Mouse (Mus musculus): ENCODE measurements around the gene Slc6a3. TPM values are rescaled to one million over a fixed set of nuclear protein-coding genes. Genes with fewer than 3 reads are reported as not detected.

Slc6a3 gene
- polyA plus RNA-seq, 1 experiment from 2014 or later, result 0.17 TPM

DNA sequence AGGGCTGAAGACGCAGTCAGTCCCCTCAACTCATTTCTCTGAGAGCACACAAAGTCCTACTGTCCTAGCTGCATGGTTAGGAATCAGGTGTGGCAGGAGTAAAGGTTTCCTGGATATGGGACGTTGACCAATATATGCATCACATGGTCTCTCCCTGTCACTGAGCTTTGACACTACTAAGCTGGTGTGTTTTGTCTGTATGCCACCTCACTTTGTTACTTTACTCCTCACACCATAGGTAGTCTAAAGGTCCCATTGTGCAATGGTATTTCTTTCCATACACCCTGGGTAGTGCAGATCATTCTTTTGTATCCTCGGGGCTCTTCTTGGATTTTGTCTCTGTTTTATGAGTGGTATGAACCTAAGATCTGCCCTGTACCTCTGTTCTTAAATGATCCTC is 2.8 kb upstream of the Slc6a3 start:
- Histone ChIP-seq H3K4me3 (ENCODE audit: low read depth, low read length) (no peak overlapping the region), H3K27ac (replicated peaks; ENCODE audit: low read depth, low read length) (no peak overlapping the region), H3K27me3 (ENCODE audit: control insufficient read depth, insufficient read depth, low read length) (peaks cover 36% of the 10 kb centered on the region), H3K9ac (ENCODE audit: low read length) (no peak overlapping the region), H3K9me3 (ENCODE audit: control insufficient read depth, low read length) (no peaks in the 10 kb centered on the region), H3K4me2 (ENCODE audit: low read depth, severe bottlenecking) (no peak overlapping the region), H3K4me1 (ENCODE audit: control insufficient read depth, insufficient read depth, low read length) (no peaks in the 10 kb centered on the region; the same call in 1 of the 2 replicates), H3K36me3 (ENCODE audit: control insufficient read depth, insufficient read depth, low read length) (no peaks in the 10 kb centered on the region)
- ATAC-seq (ENCODE audit: insufficient number of reproducible peaks, low FRiP score, low TSS enrichment, low read depth), result no peak
- DNase-seq (ENCODE audit: low spot score), result no peak
- 91% methylated on average over 3 of the region's 3 CpGs for WGBS

DNA sequence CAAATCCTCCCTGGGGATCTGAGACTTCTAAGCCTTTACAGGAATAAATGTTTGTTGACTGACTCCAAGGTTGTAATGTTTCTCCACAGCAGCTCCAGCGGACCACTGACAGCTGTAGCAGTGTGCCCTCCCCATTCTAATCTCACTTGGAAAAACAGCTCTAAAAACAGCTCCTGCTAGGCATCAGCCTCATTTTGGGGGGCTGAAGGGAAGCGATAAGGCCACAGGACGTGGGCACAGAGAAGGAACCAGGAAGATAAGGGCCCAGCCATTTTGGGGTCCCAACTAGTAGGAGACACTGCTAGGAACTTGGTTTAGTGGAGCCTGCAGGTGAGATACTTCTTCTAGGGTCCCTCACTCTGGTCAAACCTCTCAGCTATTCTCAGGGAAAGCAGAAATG is 1.3 kb upstream of the Slc6a3 start:
- peaks cover 36% of the 10 kb centered on the region for H3K27me3 ChIP-seq (ENCODE audit: control insufficient read depth, insufficient read depth, low read length)
- no peaks in the 10 kb centered on the region for H3K9me3 ChIP-seq (ENCODE audit: control insufficient read depth, low read length)
- DNase-seq (ENCODE audit: low spot score) (no peak), ATAC-seq (ENCODE audit: insufficient number of reproducible peaks, low FRiP score, low TSS enrichment, low read depth) (no peak)
- no peak overlapping the region for H3K4me2 ChIP-seq (ENCODE audit: low read depth, severe bottlenecking)
- H3K36me3 ChIP-seq (ENCODE audit: control insufficient read depth, insufficient read depth, low read length), result no peaks in the 10 kb centered on the region
- H3K9ac ChIP-seq (ENCODE audit: low read length), result no peak overlapping the region
- no peak overlapping the region for H3K4me3 ChIP-seq (ENCODE audit: low read depth, low read length)
- H3K4me1 ChIP-seq (ENCODE audit: control insufficient read depth, insufficient read depth, low read length), result no peaks in the 10 kb centered on the region; the same call in 1 of the 2 replicates
- no peak overlapping the region for H3K27ac ChIP-seq (replicated peaks; ENCODE audit: low read depth, low read length)
- 53% methylated on average over 3 of the region's 3 CpGs for WGBS

DNA sequence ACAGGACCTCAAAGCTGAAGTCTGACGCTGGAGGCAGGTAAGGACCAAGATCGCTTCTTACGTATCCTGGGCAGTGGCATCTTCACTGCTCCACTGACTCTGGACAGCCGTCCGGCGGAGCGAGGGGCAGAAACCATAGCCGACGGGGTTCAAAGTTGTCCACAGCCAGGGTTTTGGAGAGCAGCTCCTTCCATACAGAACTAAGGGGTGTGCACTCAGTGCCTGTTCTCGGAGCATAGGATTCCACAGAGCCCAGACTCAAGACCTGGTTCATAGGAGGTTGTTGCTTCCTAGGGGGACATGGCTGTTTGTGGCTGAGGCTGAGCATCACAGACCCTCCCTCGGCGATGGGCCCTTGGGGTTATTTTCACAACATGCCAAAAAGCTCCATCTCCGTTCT is 277 bp downstream of the Slc6a3 start:
- no peaks in the 10 kb centered on the region; the same call in 1 of the 2 replicates for H3K9me3 ChIP-seq (ENCODE audit: control insufficient read depth, low read length)
- H3K36me3 ChIP-seq (ENCODE audit: control insufficient read depth, insufficient read depth, low read length), result no peaks in the 10 kb centered on the region
- no peak overlapping the region for H3K9ac ChIP-seq (ENCODE audit: low read length)
- H3K27me3 ChIP-seq (ENCODE audit: control insufficient read depth, insufficient read depth, low read length), result peaks cover 36% of the 10 kb centered on the region
- H3K27ac ChIP-seq (replicated peaks; ENCODE audit: low read depth, low read length), result no peak overlapping the region
- DNase-seq (ENCODE audit: low spot score) (no peak), ATAC-seq (ENCODE audit: insufficient number of reproducible peaks, low FRiP score, low TSS enrichment, low read depth) (no peak)
- H3K4me1 ChIP-seq (ENCODE audit: control insufficient read depth, insufficient read depth, low read length), result no peaks in the 10 kb centered on the region; the same call in 1 of the 2 replicates
- WGBS, result 23% methylated on average over 13 of the region's 13 CpGs
- H3K4me3 ChIP-seq (ENCODE audit: low read depth, low read length), result peak overlapping the region; percentile 32
- H3K4me2 ChIP-seq (ENCODE audit: low read depth, severe bottlenecking), result peak overlapping the region; percentile 72

DNA sequence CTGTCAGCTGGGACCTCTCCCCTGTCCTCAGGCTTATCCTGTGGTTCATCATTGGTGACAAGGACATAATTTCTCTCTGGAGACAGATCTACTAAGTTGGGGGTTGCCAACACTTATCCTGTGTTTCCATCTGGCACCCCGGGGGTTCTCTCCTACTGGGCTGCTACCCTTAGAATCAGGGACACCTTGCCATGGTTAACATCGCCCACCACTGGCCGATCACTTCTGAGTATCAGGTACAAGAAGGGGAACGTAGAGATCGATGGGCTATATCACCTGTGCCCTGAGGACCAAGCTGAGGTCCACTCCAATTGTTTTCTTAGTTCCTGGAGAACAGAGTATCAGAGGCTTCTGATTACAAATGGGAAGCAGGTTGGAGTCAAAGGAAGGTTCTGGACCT is 27.7 kb downstream of the Slc6a3 start:
- DNase-seq (ENCODE audit: low spot score) (no peak), ATAC-seq (ENCODE audit: insufficient number of reproducible peaks, low FRiP score, low TSS enrichment, low read depth) (no peak)
- Histone ChIP-seq H3K9me3 (ENCODE audit: control insufficient read depth, low read length) (no peaks in the 10 kb centered on the region), H3K9ac (ENCODE audit: low read length) (no peak overlapping the region), H3K27ac (replicated peaks; ENCODE audit: low read depth, low read length) (no peak overlapping the region), H3K27me3 (ENCODE audit: control insufficient read depth, insufficient read depth, low read length) (no peaks in the 10 kb centered on the region), H3K4me1 (ENCODE audit: control insufficient read depth, insufficient read depth, low read length) (no peaks in the 10 kb centered on the region), H3K36me3 (ENCODE audit: control insufficient read depth, insufficient read depth, low read length) (no peaks in the 10 kb centered on the region), H3K4me3 (ENCODE audit: low read depth, low read length) (no peak overlapping the region), H3K4me2 (ENCODE audit: low read depth, severe bottlenecking) (no peak overlapping the region)
- WGBS, result 90% methylated on average over 5 of the region's 5 CpGs

DNA sequence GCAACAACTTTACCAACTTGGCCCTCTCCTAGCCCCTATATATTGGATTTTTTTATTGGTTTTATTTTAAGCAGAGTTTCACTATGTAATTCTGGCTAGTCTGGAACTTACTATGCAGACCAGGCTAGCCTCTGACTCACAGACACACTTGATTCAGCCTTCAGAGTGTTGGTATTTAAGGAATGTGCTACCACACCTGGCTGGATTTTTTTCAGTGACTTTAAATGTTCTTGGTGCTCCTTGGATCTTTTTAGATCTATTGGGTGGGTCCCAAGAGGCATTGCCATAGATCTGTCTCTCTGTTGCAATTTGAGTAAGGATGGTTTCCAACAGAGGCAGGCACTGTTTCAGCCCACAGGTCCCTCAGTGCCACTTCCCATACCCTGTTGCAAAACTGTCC is 38.5 kb downstream of the Slc6a3 start:
- no peak for DNase-seq (ENCODE audit: low spot score)
- no peak overlapping the region for H3K4me3 ChIP-seq (ENCODE audit: low read depth, low read length)
- no peaks in the 10 kb centered on the region for H3K9me3 ChIP-seq (ENCODE audit: control insufficient read depth, low read length)
- H3K27ac ChIP-seq (replicated peaks; ENCODE audit: low read depth, low read length), result no peak overlapping the region
- ATAC-seq (ENCODE audit: insufficient number of reproducible peaks, low FRiP score, low TSS enrichment, low read depth), result no peak
- H3K9ac ChIP-seq (ENCODE audit: low read length), result no peak overlapping the region
- no peak overlapping the region for H3K4me2 ChIP-seq (ENCODE audit: low read depth, severe bottlenecking)
- no peaks in the 10 kb centered on the region for H3K36me3 ChIP-seq (ENCODE audit: control insufficient read depth, insufficient read depth, low read length)
- H3K4me1 ChIP-seq (ENCODE audit: control insufficient read depth, insufficient read depth, low read length), result no peaks in the 10 kb centered on the region
- no peaks in the 10 kb centered on the region for H3K27me3 ChIP-seq (ENCODE audit: control insufficient read depth, insufficient read depth, low read length)

DNA sequence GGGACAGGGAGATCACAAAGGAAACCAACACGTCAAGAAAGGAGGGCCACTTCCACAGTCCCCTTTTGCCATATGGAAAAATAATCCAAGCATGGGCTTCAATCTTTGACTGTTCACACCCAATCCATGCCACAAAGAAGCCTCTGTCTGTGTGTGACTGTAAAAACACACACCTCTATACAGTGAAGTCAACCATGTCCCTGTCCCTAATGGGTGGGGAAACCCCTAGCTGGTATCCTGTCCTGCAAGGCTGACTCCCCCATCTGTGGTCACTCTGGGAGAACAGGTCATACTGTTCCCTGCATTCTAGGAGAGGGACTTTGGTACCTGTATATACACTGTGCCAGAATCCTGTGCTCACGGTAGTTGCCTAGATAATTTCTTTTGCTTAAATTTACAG is 40.7 kb downstream of the Slc6a3 start:
- Histone ChIP-seq H3K27me3 (ENCODE audit: control insufficient read depth, insufficient read depth, low read length) (no peaks in the 10 kb centered on the region), H3K36me3 (ENCODE audit: control insufficient read depth, insufficient read depth, low read length) (no peaks in the 10 kb centered on the region)

DNA sequence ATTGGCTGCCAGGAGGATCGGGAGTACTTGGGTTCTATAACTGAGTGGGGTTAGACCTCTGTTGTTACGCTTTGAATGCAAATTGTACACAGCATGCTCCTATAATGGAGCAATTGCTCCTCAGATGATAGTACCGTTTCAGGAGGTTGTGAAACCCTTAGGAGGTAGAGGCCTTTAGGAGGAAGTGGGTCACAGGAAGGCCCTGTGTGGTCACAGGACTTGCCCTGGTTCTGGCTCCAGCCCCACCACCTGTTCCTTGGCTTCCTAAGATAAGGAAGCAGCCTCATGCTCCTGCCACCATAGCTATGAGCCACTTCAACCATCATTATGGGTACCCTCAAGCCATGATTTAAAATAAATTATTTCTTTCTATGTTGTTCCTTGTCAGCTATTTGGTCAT is 54.9 kb downstream of the Slc6a3 start:
- WGBS, result 80% methylated on average over 3 of the region's 3 CpGs
- no peaks in the 10 kb centered on the region for H3K27me3 ChIP-seq (ENCODE audit: control insufficient read depth, insufficient read depth, low read length)
- H3K4me1 ChIP-seq (ENCODE audit: control insufficient read depth, insufficient read depth, low read length), result no peaks in the 10 kb centered on the region
- H3K9ac ChIP-seq (ENCODE audit: low read length), result no peak overlapping the region
- no peaks in the 10 kb centered on the region for H3K36me3 ChIP-seq (ENCODE audit: control insufficient read depth, insufficient read depth, low read length)
- no peak overlapping the region for H3K4me2 ChIP-seq (ENCODE audit: low read depth, severe bottlenecking)
- DNase-seq (ENCODE audit: low spot score) (no peak), ATAC-seq (ENCODE audit: insufficient number of reproducible peaks, low FRiP score, low TSS enrichment, low read depth) (no peak)
- no peaks in the 10 kb centered on the region for H3K9me3 ChIP-seq (ENCODE audit: control insufficient read depth, low read length)
- H3K4me3 ChIP-seq (ENCODE audit: low read depth, low read length), result no peak overlapping the region
- H3K27ac ChIP-seq (replicated peaks; ENCODE audit: low read depth, low read length), result no peak overlapping the region

More for the DNA sequence above, 40.7 kb downstream of the Slc6a3 start:
- WGBS, result 78% methylated on average over 2 of the region's 2 CpGs
- H3K9ac ChIP-seq (ENCODE audit: low read length), result no peak overlapping the region
- no peaks in the 10 kb centered on the region for H3K4me1 ChIP-seq (ENCODE audit: control insufficient read depth, insufficient read depth, low read length)
- H3K9me3 ChIP-seq (ENCODE audit: control insufficient read depth, low read length), result no peaks in the 10 kb centered on the region
- H3K27ac ChIP-seq (replicated peaks; ENCODE audit: low read depth, low read length), result no peak overlapping the region
- ATAC-seq (ENCODE audit: insufficient number of reproducible peaks, low FRiP score, low TSS enrichment, low read depth), result no peak
- DNase-seq (ENCODE audit: low spot score), result no peak
- H3K4me3 ChIP-seq (ENCODE audit: low read depth, low read length), result no peak overlapping the region
- H3K4me2 ChIP-seq (ENCODE audit: low read depth, severe bottlenecking), result no peak overlapping the region

DNA sequence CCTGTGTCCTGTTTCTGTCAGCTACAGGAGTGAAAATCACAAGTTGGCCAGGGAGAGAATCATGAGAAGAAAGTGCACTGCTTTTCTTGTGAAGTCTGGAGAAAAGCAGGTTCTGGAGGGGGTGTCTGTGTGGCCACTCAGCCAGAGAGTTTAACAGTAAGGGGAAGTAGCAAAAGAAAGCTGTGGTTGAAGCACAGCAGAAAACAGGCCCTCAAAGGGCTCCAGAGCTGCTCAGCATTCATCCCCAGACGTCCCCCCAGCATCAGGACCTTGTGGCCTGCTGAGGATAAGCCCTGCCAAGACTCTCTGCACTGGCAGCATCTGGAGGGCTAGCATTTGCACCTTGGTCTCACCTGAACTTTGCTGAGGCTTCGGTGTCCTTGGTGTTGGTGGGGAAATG is 56.0 kb downstream of the Slc6a3 start:
- H3K36me3 ChIP-seq (ENCODE audit: control insufficient read depth, insufficient read depth, low read length), result no peaks in the 10 kb centered on the region
- ATAC-seq (ENCODE audit: insufficient number of reproducible peaks, low FRiP score, low TSS enrichment, low read depth) (no peak), DNase-seq (ENCODE audit: low spot score) (no peak)
- 49% methylated on average over 2 of the region's 2 CpGs for WGBS
- no peaks in the 10 kb centered on the region for H3K4me1 ChIP-seq (ENCODE audit: control insufficient read depth, insufficient read depth, low read length)
- H3K9ac ChIP-seq (ENCODE audit: low read length), result no peak overlapping the region
- H3K4me3 ChIP-seq (ENCODE audit: low read depth, low read length), result no peak overlapping the region
- no peaks in the 10 kb centered on the region for H3K27me3 ChIP-seq (ENCODE audit: control insufficient read depth, insufficient read depth, low read length)
- no peaks in the 10 kb centered on the region for H3K9me3 ChIP-seq (ENCODE audit: control insufficient read depth, low read length)
- no peak overlapping the region for H3K4me2 ChIP-seq (ENCODE audit: low read depth, severe bottlenecking)
- no peak overlapping the region for H3K27ac ChIP-seq (replicated peaks; ENCODE audit: low read depth, low read length)

DNA sequence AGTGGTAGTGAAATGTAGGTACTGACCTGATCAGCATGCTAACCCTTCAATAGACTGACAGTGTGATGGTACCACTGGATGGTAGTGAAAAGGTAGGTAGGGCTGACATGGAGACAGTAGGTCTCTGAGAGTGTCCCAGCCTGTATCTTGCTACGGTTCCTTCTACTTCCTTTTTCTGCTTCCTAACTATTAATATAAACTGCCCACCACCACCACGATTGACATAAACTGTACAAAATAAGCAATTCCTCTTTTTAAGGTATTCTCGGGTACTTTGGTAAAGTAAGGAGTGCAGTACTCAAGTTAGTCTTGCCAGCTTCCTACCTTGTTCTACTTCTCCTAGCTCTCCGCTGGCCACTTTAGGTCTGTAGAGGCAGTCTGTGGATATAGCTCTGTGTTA is 59.7 kb downstream of the Slc6a3 start:
- H3K4me3 ChIP-seq (ENCODE audit: low read depth, low read length), result no peak overlapping the region
- H3K4me2 ChIP-seq (ENCODE audit: low read depth, severe bottlenecking), result no peak overlapping the region
- WGBS, result 79% methylated on average over 4 of the region's 4 CpGs
- no peak overlapping the region for H3K9ac ChIP-seq (ENCODE audit: low read length)
- no peaks in the 10 kb centered on the region for H3K9me3 ChIP-seq (ENCODE audit: control insufficient read depth, low read length)
- no peaks in the 10 kb centered on the region for H3K27me3 ChIP-seq (ENCODE audit: control insufficient read depth, insufficient read depth, low read length)
- no peak overlapping the region for H3K27ac ChIP-seq (replicated peaks; ENCODE audit: low read depth, low read length)
- DNase-seq (ENCODE audit: low spot score) (no peak), ATAC-seq (ENCODE audit: insufficient number of reproducible peaks, low FRiP score, low TSS enrichment, low read depth) (no peak)
- no peaks in the 10 kb centered on the region for H3K36me3 ChIP-seq (ENCODE audit: control insufficient read depth, insufficient read depth, low read length)
- H3K4me1 ChIP-seq (ENCODE audit: control insufficient read depth, insufficient read depth, low read length), result no peaks in the 10 kb centered on the region

Data from limb, embryonic 11.5 days (tissue).